Mouse (Mus musculus) olfactory bulb, adult 2 months (tissue): ENCODE measurements around the gene Muc4.

Experiments
- CTCF ChIP-seq: fragments of 200-500 bp; IDR thresholded peaks from 2 replicates; pipeline ENCODE4 v1.5.1; 2012; ENCODE audit warnings: low read depth, mild to moderate bottlenecking, low read length, moderate library complexity; ENCODE audit not compliant: insufficient read depth
- POLR2A ChIP-seq: fragments of 200-500 bp; IDR thresholded peaks from 2 replicates; pipeline ENCODE4 v1.6.1; 2012; ENCODE audit warnings: mild to moderate bottlenecking, low read depth, low read length, moderate library complexity; ENCODE audit not compliant: insufficient read depth

DNA sequence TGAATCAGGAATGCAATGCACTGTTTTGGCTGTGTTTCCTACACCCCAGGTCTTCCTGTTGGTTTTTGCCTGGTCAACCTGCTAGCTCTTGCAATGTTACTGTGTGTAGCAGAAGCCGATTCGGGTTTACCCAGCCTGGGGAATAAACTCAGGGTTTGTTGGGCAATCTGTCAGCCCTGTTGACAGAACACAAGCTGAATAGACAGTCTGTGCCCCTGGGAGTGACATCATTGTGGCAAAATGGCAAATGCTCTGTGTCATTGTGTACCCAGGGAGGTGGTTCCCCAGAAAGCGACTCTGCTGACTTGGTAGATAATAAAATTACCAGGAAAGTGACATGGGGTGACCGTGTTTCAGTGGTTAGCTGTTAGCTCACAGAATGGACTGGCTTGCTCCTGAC is 46.9 kb upstream of the Muc4 start:
- TF ChIP-seq POLR2A (no peak), CTCF (no peak)
